Mouse (Mus musculus): ENCODE results near the gene Vps4a.

GRCm38 (mm10) chr8:107049480-107049879, 18.5 kb downstream of the Vps4a start:
- TF ChIP-seq POLR2A (IDR thresholded peaks at IDR 0.05; ENCODE audit: borderline replicate concordance, extremely low read depth, low read depth, low read length) (no peak), CTCF (IDR thresholded peaks at IDR 0.05; ENCODE audit: insufficient read depth, low read length) (no peak)
